Mouse (Mus musculus): ENCODE measurements around the gene 6030445D17Rik. TPM values are rescaled to one million over a fixed set of nuclear protein-coding genes. Genes with fewer than 3 reads are reported as not detected.

The 6030445D17Rik gene
- polyA plus RNA-seq, 1 experiment: 0.87 TPM

DNA sequence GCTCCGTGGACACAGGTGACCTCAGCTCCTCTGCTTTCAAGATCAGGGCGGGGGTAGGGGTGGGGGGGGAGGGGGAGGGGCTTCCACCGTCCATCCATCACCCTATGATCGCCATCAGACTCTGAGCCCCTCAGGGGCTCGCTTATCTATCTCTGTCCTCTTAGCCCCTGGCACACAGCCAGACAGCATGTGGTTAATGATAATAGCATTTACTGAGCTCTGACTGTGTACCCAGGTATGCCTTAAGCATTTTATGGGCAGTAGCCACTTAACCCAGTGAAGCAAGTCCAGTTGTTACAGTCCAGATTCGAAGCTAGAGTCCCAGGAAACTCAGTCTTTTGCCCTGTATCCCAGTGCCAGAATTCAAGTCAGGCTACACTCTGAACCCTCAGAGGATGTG is 10.5 kb upstream of the 6030445D17Rik start:
- WGBS: 34% methylated on average over 6 of the region's 6 CpGs

DNA sequence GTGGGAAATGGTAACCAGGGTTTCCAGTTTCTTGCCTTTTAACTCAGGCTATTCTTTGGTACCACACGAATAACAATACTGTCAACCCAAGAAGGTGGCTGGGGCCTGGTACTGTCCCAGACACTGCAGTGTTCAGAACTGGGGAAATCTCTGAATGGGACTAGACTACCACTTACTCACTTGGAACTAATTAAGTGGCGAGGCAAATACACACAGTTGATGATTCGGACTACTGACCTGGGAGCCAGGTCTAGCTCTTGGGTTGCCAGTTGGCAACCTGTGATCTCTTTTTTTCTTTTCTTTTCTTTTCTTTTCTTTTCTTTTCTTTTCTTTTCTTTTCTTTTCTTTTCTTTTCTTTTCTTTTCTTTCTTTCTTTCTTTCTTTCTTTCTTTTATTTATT is 9.8 kb upstream of the 6030445D17Rik start:
- H3K4me1 ChIP-seq (ENCODE audit: control insufficient read depth, insufficient read depth, low read length): no peaks in the 10 kb centered on the region; the same call in 1 of the 2 replicates
- TF ChIP-seq CTCF (IDR thresholded peaks at IDR 0.05; ENCODE audit: control insufficient read depth, insufficient read depth, low read length) (no peak), POLR2A (IDR thresholded peaks at IDR 0.05; ENCODE audit: borderline replicate concordance, control insufficient read depth, low read depth, low read length) (no peak)
- H3K4me3 ChIP-seq (replicated peaks; ENCODE audit: control insufficient read depth, low read depth, low read length): no peak overlapping the region
- WGBS: 79% methylated on average over 3 of the region's 3 CpGs
- no peak overlapping the region for H3K27ac ChIP-seq (ENCODE audit: control insufficient read depth, insufficient read depth, low read depth, low read length, poor library complexity)

More for the DNA sequence above, 10.5 kb upstream of the 6030445D17Rik start:
- H3K4me3 ChIP-seq (replicated peaks; ENCODE audit: control insufficient read depth, low read depth, low read length): no peak overlapping the region
- no peaks in the 10 kb centered on the region; the same call in 1 of the 2 replicates for H3K4me1 ChIP-seq (ENCODE audit: control insufficient read depth, insufficient read depth, low read length)
- TF ChIP-seq POLR2A (IDR thresholded peaks at IDR 0.05; ENCODE audit: borderline replicate concordance, control insufficient read depth, low read depth, low read length): no peak
- no peak for TF ChIP-seq CTCF (IDR thresholded peaks at IDR 0.05; ENCODE audit: control insufficient read depth, insufficient read depth, low read length)
- H3K27ac ChIP-seq (ENCODE audit: control insufficient read depth, insufficient read depth, low read depth, low read length, poor library complexity): no peak overlapping the region

- no peak overlapping the region for H3K4me3 ChIP-seq (replicated peaks; ENCODE audit: control insufficient read depth, low read depth, low read length)
- no peaks in the 10 kb centered on the region; the same call in 1 of the 2 replicates for H3K4me1 ChIP-seq (ENCODE audit: control insufficient read depth, insufficient read depth, low read length)
- H3K27ac ChIP-seq (ENCODE audit: control insufficient read depth, insufficient read depth, low read depth, low read length, poor library complexity): no peak overlapping the region
- 61% methylated on average over 5 of the region's 5 CpGs for WGBS
- no peak for TF ChIP-seq POLR2A (IDR thresholded peaks at IDR 0.05; ENCODE audit: borderline replicate concordance, control insufficient read depth, low read depth, low read length)
- no peak for TF ChIP-seq CTCF (IDR thresholded peaks at IDR 0.05; ENCODE audit: control insufficient read depth, insufficient read depth, low read length)
Measured at GRCm38 (mm10) chr4:136452792-136453191, 9.3 kb upstream of the 6030445D17Rik start.

GRCm38 (mm10) chr4:136454850-136455260 is 7.2 kb upstream of the 6030445D17Rik start:
- WGBS: 8% methylated on average over 10 of the region's 10 CpGs
- Histone ChIP-seq H3K4me3 (replicated peaks; ENCODE audit: control insufficient read depth, low read depth, low read length) (no peak overlapping the region), H3K4me1 (ENCODE audit: control insufficient read depth, insufficient read depth, low read length) (no peaks in the 10 kb centered on the region; the same call in 1 of the 2 replicates), H3K27ac (ENCODE audit: control insufficient read depth, insufficient read depth, low read depth, low read length, poor library complexity) (no peak overlapping the region)
- TF ChIP-seq POLR2A (IDR thresholded peaks at IDR 0.05; ENCODE audit: borderline replicate concordance, control insufficient read depth, low read depth, low read length) (no peak), CTCF (IDR thresholded peaks at IDR 0.05; ENCODE audit: control insufficient read depth, insufficient read depth, low read length) (peak; percentile 76)

DNA sequence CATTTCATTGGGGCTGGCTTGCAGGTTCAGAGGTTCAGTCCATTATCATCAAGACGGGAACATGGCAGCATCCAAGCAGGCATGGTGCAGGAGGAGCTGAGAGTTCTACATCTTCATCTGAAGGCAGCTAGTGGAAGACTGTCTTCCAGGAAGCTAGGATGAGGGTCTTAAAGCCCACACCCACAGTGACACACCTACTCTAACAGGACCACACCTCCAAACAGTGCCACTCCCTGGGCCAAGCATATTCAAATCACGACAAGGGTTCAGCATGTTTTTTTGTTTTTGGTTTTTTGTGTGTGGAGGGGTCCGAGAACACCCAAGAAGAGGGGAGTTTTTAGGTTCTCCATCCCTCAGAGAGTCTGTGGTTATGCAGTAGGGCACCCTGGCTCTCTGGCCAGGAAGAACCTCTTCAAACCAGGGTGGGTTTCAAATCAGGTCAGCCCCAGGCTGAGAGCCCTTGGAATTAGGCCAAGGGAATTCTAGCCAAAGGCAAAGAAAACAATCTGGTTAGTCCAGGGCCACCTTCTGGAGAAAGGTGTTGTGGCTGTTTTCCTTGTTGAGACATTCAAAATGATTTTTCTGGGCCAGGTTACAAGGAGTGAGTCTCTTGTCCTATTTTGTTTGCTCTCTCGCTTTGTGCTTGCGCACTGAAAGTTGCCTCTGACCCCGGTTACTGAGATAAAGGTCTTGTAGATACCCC is 5.4 kb upstream of the 6030445D17Rik start:
- TF ChIP-seq CTCF (IDR thresholded peaks at IDR 0.05; ENCODE audit: control insufficient read depth, insufficient read depth, low read length): no peak
- no peak for TF ChIP-seq POLR2A (IDR thresholded peaks at IDR 0.05; ENCODE audit: borderline replicate concordance, control insufficient read depth, low read depth, low read length)
- no peak overlapping the region for H3K4me3 ChIP-seq (replicated peaks; ENCODE audit: control insufficient read depth, low read depth, low read length)
- H3K27ac ChIP-seq (ENCODE audit: control insufficient read depth, insufficient read depth, low read depth, low read length, poor library complexity): no peak overlapping the region
- 86% methylated on average over 6 of the region's 6 CpGs for WGBS
- H3K4me1 ChIP-seq (ENCODE audit: control insufficient read depth, insufficient read depth, low read length): no peaks in the 10 kb centered on the region

- Histone ChIP-seq H3K27ac (ENCODE audit: control insufficient read depth, insufficient read depth, low read depth, low read length, poor library complexity) (no peak overlapping the region), H3K4me3 (replicated peaks; ENCODE audit: control insufficient read depth, low read depth, low read length) (no peak overlapping the region), H3K4me1 (ENCODE audit: control insufficient read depth, insufficient read depth, low read length) (no peaks in the 10 kb centered on the region)
- WGBS: 79% methylated on average over 7 of the region's 7 CpGs
- TF ChIP-seq CTCF (IDR thresholded peaks at IDR 0.05; ENCODE audit: control insufficient read depth, insufficient read depth, low read length) (no peak), POLR2A (IDR thresholded peaks at IDR 0.05; ENCODE audit: borderline replicate concordance, control insufficient read depth, low read depth, low read length) (no peak)
Measured at GRCm38 (mm10) chr4:136458276-136458675, 3.8 kb upstream of the 6030445D17Rik start.

- 84% methylated on average over 12 of the region's 12 CpGs for WGBS
- TF ChIP-seq POLR2A (IDR thresholded peaks at IDR 0.05; ENCODE audit: borderline replicate concordance, control insufficient read depth, low read depth, low read length) (no peak), CTCF (IDR thresholded peaks at IDR 0.05; ENCODE audit: control insufficient read depth, insufficient read depth, low read length) (no peak)
- no peak overlapping the region for H3K27ac ChIP-seq (ENCODE audit: control insufficient read depth, insufficient read depth, low read depth, low read length, poor library complexity)
- H3K4me1 ChIP-seq (ENCODE audit: control insufficient read depth, insufficient read depth, low read length): no peaks in the 10 kb centered on the region
- H3K4me3 ChIP-seq (replicated peaks; ENCODE audit: control insufficient read depth, low read depth, low read length): no peak overlapping the region
Measured at GRCm38 (mm10) chr4:136459210-136459609, 2.8 kb upstream of the 6030445D17Rik start.

GRCm38 (mm10) chr4:136461206-136461605 is 844 bp upstream of the 6030445D17Rik start:
- TF ChIP-seq POLR2A (IDR thresholded peaks at IDR 0.05; ENCODE audit: borderline replicate concordance, control insufficient read depth, low read depth, low read length): no peak
- TF ChIP-seq CTCF (IDR thresholded peaks at IDR 0.05; ENCODE audit: control insufficient read depth, insufficient read depth, low read length): no peak
- H3K4me1 ChIP-seq (ENCODE audit: control insufficient read depth, insufficient read depth, low read length): no peaks in the 10 kb centered on the region
- H3K27ac ChIP-seq (ENCODE audit: control insufficient read depth, insufficient read depth, low read depth, low read length, poor library complexity): no peak overlapping the region
- H3K4me3 ChIP-seq (replicated peaks; ENCODE audit: control insufficient read depth, low read depth, low read length): no peak overlapping the region
- 85% methylated on average over 4 of the region's 4 CpGs for WGBS

All from bone marrow, adult 2 months (tissue).